8 mouse cellular contexts compared by ENCODE assay signal in genomic region chr17:57030931-57031660, GRCm38 (mm10). TPM values are rescaled to one million over a fixed set of nuclear protein-coding genes. Genes with fewer than 3 reads are reported as not detected.
A peak's percentile ranks its signal among the peaks of the same experiment; 100 is the strongest.
DNase-seq lines count a peak whose midpoint lies in the region; ATAC-seq and TF ChIP-seq lines count a peak whose summit lies in the region.

Gene Khsrp (minus strand): TSS chr17:57031522.

- H3ac ChIP-seq in C2C12 (ENCODE audit: control insufficient read depth, insufficient read length, low read depth) = peak within 1 kb of the TSS; percentile 93

- no peaks in the 10 kb centered on the region for H3K9me3 ChIP-seq in G1E (replicated peaks)
- H3K9me3 ChIP-seq in embryonic facial prominence, embryonic 12.5 days = no peaks in the 10 kb centered on the region
- no peaks in the 10 kb centered on the region for H3K9me3 ChIP-seq in heart, embryonic 10.5 days
- H3K9me3 ChIP-seq in kidney, embryonic 15.5 days (replicated peaks) = no peaks in the 10 kb centered on the region
- H3K9me3 ChIP-seq in liver, embryonic 15.5 days (replicated peaks) = no peaks in the 10 kb centered on the region
- no peaks in the 10 kb centered on the region for H3K9me3 ChIP-seq in neural tube, embryonic 14.5 days (ENCODE audit: control insufficient read depth, low read length)

- H3K9ac ChIP-seq in embryonic facial prominence, embryonic 12.5 days = peak within 1 kb of the TSS; percentile 100
- peak within 1 kb of the TSS; percentile 100 for H3K9ac ChIP-seq in kidney, embryonic 15.5 days
- peak within 1 kb of the TSS; percentile 100 for H3K9ac ChIP-seq in liver, embryonic 15.5 days
- H3K9ac ChIP-seq in neural tube, embryonic 14.5 days (replicated peaks; ENCODE audit: low read depth, low read length) = peak within 1 kb of the TSS; percentile 99

- TF ChIP-seq CTCF in C2C12 (IDR thresholded peaks at IDR 0.05; ENCODE audit: control insufficient read depth, insufficient read depth, insufficient read length) = no peak
- no peak for TF ChIP-seq CTCF in G1E (IDR thresholded peaks at IDR 0.05; ENCODE audit: low read depth, low read length)

- H3K4me1 ChIP-seq in G1E (ENCODE audit: insufficient read depth, low read depth, low read length) = peaks cover 54% of the 10 kb centered on the region
- H3K4me1 ChIP-seq in embryonic facial prominence, embryonic 12.5 days = peaks cover 11% of the 10 kb centered on the region
- H3K4me1 ChIP-seq in heart, embryonic 10.5 days = peaks cover 18% of the 10 kb centered on the region
- peaks cover 28% of the 10 kb centered on the region for H3K4me1 ChIP-seq in kidney, embryonic 15.5 days
- peaks cover 54% of the 10 kb centered on the region for H3K4me1 ChIP-seq in liver, embryonic 15.5 days (replicated peaks)
- H3K4me1 ChIP-seq in neural tube, embryonic 14.5 days (ENCODE audit: control insufficient read depth, insufficient read depth, low read length) = peaks cover 12% of the 10 kb centered on the region

- peak within 1 kb of the TSS; percentile 94 for H3K4me2 ChIP-seq in embryonic facial prominence, embryonic 12.5 days (replicated peaks)
- peak within 1 kb of the TSS; percentile 87 for H3K4me2 ChIP-seq in kidney, embryonic 15.5 days
- H3K4me2 ChIP-seq in liver, embryonic 15.5 days = peak within 1 kb of the TSS; percentile 91
- H3K4me2 ChIP-seq in neural tube, embryonic 14.5 days (ENCODE audit: low read depth, low read length) = peak within 1 kb of the TSS; percentile 99

- DNase-seq in G1E (ENCODE audit: low spot score) = peak; percentile 60
- no peak for DNase-seq in heart, embryonic 10.5 days (ENCODE audit: low spot score)
- DNase-seq in c-Kit-positive CD71-positive TER-119-positive erythroid progenitor cells, embryonic 14.5 days (ENCODE audit: low spot score) = no peak

- under 1% methylated on average over 77 of the region's 99 CpGs for WGBS in embryonic facial prominence, embryonic 12.5 days
- under 1% methylated on average over 97 of the region's 99 CpGs for WGBS in heart, embryonic 10.5 days
- WGBS in kidney, embryonic 15.5 days = under 1% methylated on average over 83 of the region's 99 CpGs
- under 1% methylated on average over 90 of the region's 99 CpGs for WGBS in liver, embryonic 15.5 days (ENCODE audit: insufficient replicate concordance)
- WGBS in neural tube, embryonic 14.5 days = under 1% methylated on average over 48 of the region's 99 CpGs

- peaks cover 39% of the 10 kb centered on the region for H3K79me3 ChIP-seq in C2C12 (ENCODE audit: low read depth)

- peaks cover 52% of the 10 kb centered on the region for H3K79me2 ChIP-seq in C2C12 (ENCODE audit: control insufficient read depth, insufficient read depth)

- H3K27me3 ChIP-seq in C2C12 (ENCODE audit: control insufficient read depth, insufficient read depth, insufficient read length) (no peaks in the 10 kb centered on the region), G1E (ENCODE audit: insufficient read depth, low read length) (peaks cover 3% of the 10 kb centered on the region)
- no peaks in the 10 kb centered on the region for H3K27me3 ChIP-seq in embryonic facial prominence, embryonic 12.5 days
- H3K27me3 ChIP-seq in heart, embryonic 10.5 days (ENCODE audit: insufficient read depth, poor library complexity, severe bottlenecking) = no peaks in the 10 kb centered on the region
- H3K27me3 ChIP-seq in kidney, embryonic 15.5 days = no peaks in the 10 kb centered on the region; the same call in 1 of the 2 replicates
- H3K27me3 ChIP-seq in liver, embryonic 15.5 days = no peaks in the 10 kb centered on the region
- H3K27me3 ChIP-seq in neural tube, embryonic 14.5 days (ENCODE audit: control insufficient read depth, insufficient read depth, low read length) = no peaks in the 10 kb centered on the region; the same call in 1 of the 2 replicates

- ATAC-seq in G1E (ENCODE audit: extremely low read depth, insufficient number of reproducible peaks, low FRiP score, poor library complexity, severe bottlenecking) = no peak
- no peak for ATAC-seq in embryonic facial prominence, embryonic 12.5 days (ENCODE audit: insufficient number of reproducible peaks, insufficient read depth, low FRiP score, low TSS enrichment)
- ATAC-seq in kidney, embryonic 15.5 days (replicated peaks; ENCODE audit: low FRiP score) = no peak
- no peak for ATAC-seq in liver, embryonic 15.5 days (ENCODE audit: insufficient read depth)
- ATAC-seq in neural tube, embryonic 14.5 days (ENCODE audit: low read depth) = no peak

- peak within 1 kb of the TSS; percentile 94 for H3K27ac ChIP-seq in embryonic facial prominence, embryonic 12.5 days
- peak within 1 kb of the TSS; percentile 98 for H3K27ac ChIP-seq in heart, embryonic 10.5 days
- H3K27ac ChIP-seq in kidney, embryonic 15.5 days = peak within 1 kb of the TSS; percentile 93
- H3K27ac ChIP-seq in liver, embryonic 15.5 days (replicated peaks) = peak within 1 kb of the TSS; percentile 94
- H3K27ac ChIP-seq in neural tube, embryonic 14.5 days (ENCODE audit: low read depth, low read length) = peak within 1 kb of the TSS; percentile 94

- H3K36me3 ChIP-seq in C2C12 (ENCODE audit: control insufficient read depth, insufficient read depth) (peaks cover 23% of the 10 kb centered on the region), G1E (replicated peaks) (peaks cover 40% of the 10 kb centered on the region)
- H3K36me3 ChIP-seq in embryonic facial prominence, embryonic 12.5 days = peaks cover 28% of the 10 kb centered on the region
- peaks cover 33% of the 10 kb centered on the region for H3K36me3 ChIP-seq in heart, embryonic 10.5 days
- peaks cover 29% of the 10 kb centered on the region for H3K36me3 ChIP-seq in kidney, embryonic 15.5 days
- H3K36me3 ChIP-seq in liver, embryonic 15.5 days (replicated peaks) = peaks cover 29% of the 10 kb centered on the region
- peaks cover 16% of the 10 kb centered on the region for H3K36me3 ChIP-seq in neural tube, embryonic 14.5 days (ENCODE audit: control insufficient read depth, insufficient read depth, low read length)

- H3K4me3 ChIP-seq in C2C12 (ENCODE audit: insufficient read depth, poor library complexity, severe bottlenecking) (peak within 1 kb of the TSS; percentile 93), G1E (ENCODE audit: low read depth, low read length) (peak within 1 kb of the TSS; percentile 87)
- H3K4me3 ChIP-seq in embryonic facial prominence, embryonic 12.5 days = peak within 1 kb of the TSS; percentile 91
- peak within 1 kb of the TSS; percentile 92 for H3K4me3 ChIP-seq in heart, embryonic 10.5 days
- H3K4me3 ChIP-seq in kidney, embryonic 15.5 days (replicated peaks) = peak within 1 kb of the TSS; percentile 97
- peak within 1 kb of the TSS; percentile 97 for H3K4me3 ChIP-seq in liver, embryonic 15.5 days (replicated peaks)
- peak within 1 kb of the TSS; percentile 91 for H3K4me3 ChIP-seq in neural tube, embryonic 14.5 days (ENCODE audit: low read depth, low read length)

TF ChIP-seq in C2C12, 6 proteins besides CTCF, POLR2A, EP300 and RAD21:
- TF ChIP-seq USF1 (IDR thresholded peaks at IDR 0.05; ENCODE audit: low read depth) (peak; percentile 64), CEBPB (IDR thresholded peaks at IDR 0.05; ENCODE audit: low read depth) (no peak)

RNA-seq across cellular contexts. Expression of gene Khsrp, which starts in this region (rescaled TPM):
- polyA plus RNA-seq in C2C12 (2012; fragmentation: generic; extraction: Trizol) (68.5 TPM), G1E (2012) (282 and 302 TPM in 2 replicates)
- total RNA-seq in G1E (2014; fragmentation: Nextera tagmentation) (296 and 302 TPM in 2 replicates), G1E (2017) (59.0 and 63.6 TPM in 2 replicates)
- polyA plus RNA-seq in embryonic facial prominence, embryonic 12.5 days (2016; fragmentation: Nextera tagmentation; extraction: Ambion mirVana) = 63.4 and 66.4 TPM in 2 replicates
- 30.1 and 31.3 TPM in 2 replicates for polyA plus RNA-seq in heart, embryonic 10.5 days (2016; fragmentation: Nextera tagmentation; extraction: Ambion mirVana)
- polyA plus RNA-seq in kidney, embryonic 15.5 days (2015; fragmentation: Nextera tagmentation; extraction: Ambion mirVana) = 46.1 TPM in 2 replicates
- 20.9 and 21.4 TPM in 2 replicates for polyA plus RNA-seq in liver, embryonic 15.5 days (2015; fragmentation: Nextera tagmentation; extraction: Ambion mirVana)
- 32.1 and 36.8 TPM in 2 replicates for polyA plus RNA-seq in neural tube, embryonic 14.5 days (2014; fragmentation: Nextera tagmentation; extraction: Ambion mirVana)
